Mouse (Mus musculus) MEL (cell line): Measurements from ENCODE around the gene Olfr1367.

Experiments
- BHLHE40 ChIP-seq: IDR thresholded peaks from 2 replicates; pipeline ENCODE4 v1.6.1; 2012; ENCODE audit warnings: low read depth, mild to moderate bottlenecking, inconsistent platforms, low read length, improper control_type of control experiment, borderline replicate concordance
- CHD1 ChIP-seq: IDR thresholded peaks from 2 replicates; pipeline ENCODE4 v1.6.1; 2012; ENCODE audit warnings: low read depth, mild to moderate bottlenecking, inconsistent platforms, low read length, improper control_type of control experiment
- CTCF ChIP-seq, 3 experiments: IDR thresholded peaks in 2 of 3; conservative IDR thresholded peaks in 1 of 3; 2 replicates each; pipeline ENCODE4 v1.5.1; 2011 to 2012; ENCODE audit warnings: low read length in 3 of 3, low read depth in 2 of 3, mild to moderate bottlenecking in 2 of 3, improper control_type of control experiment in 1 of 3, inconsistent platforms in 1 of 3, mixed read lengths in 1 of 3, moderate library complexity in 1 of 3; ENCODE audit not compliant: control insufficient read depth in 1 of 3, insufficient read depth in 1 of 3, poor library complexity in 1 of 3, severe bottlenecking in 1 of 3
- E2F4 ChIP-seq: IDR thresholded peaks from 2 replicates; pipeline ENCODE4 v1.6.1; 2011; ENCODE audit warnings: low read depth, low read length, improper control_type of control experiment, borderline replicate concordance
- ELF1 ChIP-seq: IDR thresholded peaks from 2 replicates; pipeline ENCODE4 v1.6.1; 2014; ENCODE audit warnings: low read depth, mild to moderate bottlenecking, inconsistent platforms, low read length, improper control_type of control experiment, moderate library complexity
- JUND ChIP-seq: IDR thresholded peaks from 2 replicates; pipeline ENCODE4 v1.6.1; 2011; ENCODE audit warnings: low read depth, mild to moderate bottlenecking, improper control_type of control experiment, low read length
- POLR2A ChIP-seq, 2 experiments: IDR thresholded peaks; 2 replicates each; pipeline ENCODE4 v1.6.1; 2011 to 2012; ENCODE audit warnings: low read length in 2 of 2, mild to moderate bottlenecking in 2 of 2, control low read depth in 1 of 2, improper control_type of control experiment in 1 of 2, low read depth in 1 of 2, moderate library complexity in 1 of 2; ENCODE audit not compliant: control insufficient read depth in 1 of 2, insufficient read depth in 1 of 2, poor library complexity in 1 of 2
- TBP ChIP-seq: IDR thresholded peaks from 2 replicates; pipeline ENCODE4 v1.8.0; 2011; ENCODE audit warnings: low read depth, low read length, improper control_type of control experiment
- USF1 ChIP-seq: IDR thresholded peaks from 2 replicates; pipeline ENCODE4 v1.6.1; 2014; ENCODE audit warnings: low read depth, mild to moderate bottlenecking, inconsistent platforms, low read length, improper control_type of control experiment, moderate library complexity
- USF2 ChIP-seq, 2 experiments: IDR thresholded peaks; 2 replicates each; pipeline ENCODE4 v1.6.1; 2011 to 2012; ENCODE audit warnings: improper control_type of control experiment in 2 of 2, low read length in 2 of 2, borderline replicate concordance in 1 of 2, inconsistent platforms in 1 of 2, low read depth in 1 of 2, mild to moderate bottlenecking in 1 of 2; ENCODE audit not compliant: insufficient read depth in 1 of 2
- ZC3H11A ChIP-seq: IDR thresholded peaks from 2 replicates; pipeline ENCODE4 v1.6.1; 2012; ENCODE audit warnings: low read depth, mild to moderate bottlenecking, inconsistent platforms, low read length, improper control_type of control experiment
- ZKSCAN1 ChIP-seq: IDR thresholded peaks from 2 replicates; pipeline ENCODE4 v1.6.1; 2012; ENCODE audit warnings: low read depth, mild to moderate bottlenecking, inconsistent platforms, low read length, improper control_type of control experiment, moderate library complexity

GRCm38 (mm10) chr13:21397486-21397885 is 50.8 kb downstream of the Olfr1367 start:
- TF ChIP-seq CTCF (IDR thresholded peaks at IDR 0.05 in 2 of 3, conservative IDR thresholded peaks at IDR 0.05 in 1 of 3; ENCODE audit: control insufficient read depth in 1 of 3, insufficient read depth in 1 of 3, low read depth in 2 of 3, low read length in 3 of 3, poor library complexity in 1 of 3, severe bottlenecking in 1 of 3) (no peak), USF1 (no peak), E2F4 (no peak), USF2 (IDR thresholded peaks at IDR 0.05; ENCODE audit: borderline replicate concordance in 1 of 2, insufficient read depth in 1 of 2, low read depth in 1 of 2, low read length in 2 of 2) (no peak), ZKSCAN1 (no peak), BHLHE40 (no peak), JUND (no peak), CHD1 (no peak), ZC3H11A (no peak), POLR2A (IDR thresholded peaks at IDR 0.05; ENCODE audit: control insufficient read depth in 1 of 2, insufficient read depth in 1 of 2, low read depth in 1 of 2, low read length in 2 of 2, poor library complexity in 1 of 2) (no peak), TBP (no peak), ELF1 (no peak)
